Mouse (Mus musculus) MEL (cell line): ENCODE results near the gene Uso1. TPM values are rescaled to one million over a fixed set of nuclear protein-coding genes. Genes with fewer than 3 reads are reported as not detected.

ENCODE experiments used
- DNase-seq: peaks from one replicate; pipeline ENCODE4 v3.0.0; 2011; ENCODE audit warnings: low read depth, low spot score
- H3K27ac ChIP-seq: 2 replicates; pipeline ENCODE4 v1.5.1; 2012; ENCODE audit warnings: low read depth, mild to moderate bottlenecking, control low read depth, low read length, moderate library complexity; ENCODE audit not compliant: control insufficient read depth
- H3K27me3 ChIP-seq, 2 experiments: fragments of 150-350 bp in 1 of 2; sonication (generic) in 1 of 2; 2 replicates each; pipeline ENCODE4 v1.6.1; 2012; ENCODE audit warnings: low read length in 2 of 2, mild to moderate bottlenecking in 2 of 2, improper control_type of control experiment in 1 of 2, moderate library complexity in 1 of 2; ENCODE audit not compliant: insufficient read depth in 2 of 2, control insufficient read depth in 1 of 2
- H3K36me3 ChIP-seq, 2 experiments: 2 replicates each; pipeline ENCODE4 v1.6.1; 2012 to 2014; ENCODE audit warnings: low read length in 2 of 2, improper control_type of control experiment in 1 of 2, inconsistent platforms in 1 of 2, mild to moderate bottlenecking in 1 of 2; ENCODE audit not compliant: insufficient read depth in 2 of 2, control insufficient read depth in 1 of 2
- H3K4me1 ChIP-seq, 2 experiments: fragments of 150-350 bp in 1 of 2; sonication (generic) in 1 of 2; 2 replicates each; pipeline ENCODE4 v1.6.1; 2012; ENCODE audit warnings: low read length in 2 of 2, improper control_type of control experiment in 1 of 2, mild to moderate bottlenecking in 1 of 2; ENCODE audit not compliant: insufficient read depth in 2 of 2, control insufficient read depth in 1 of 2
- H3K4me3 ChIP-seq, 2 experiments: fragments of 150-350 bp in 1 of 2; sonication (generic) in 1 of 2; 2 replicates each; pipeline ENCODE4 v1.5.1; 2012; ENCODE audit warnings: low read depth in 2 of 2, low read length in 2 of 2, mild to moderate bottlenecking in 2 of 2, moderate library complexity in 2 of 2, control low read depth in 1 of 2, improper control_type of control experiment in 1 of 2; ENCODE audit not compliant: control insufficient read depth in 1 of 2, insufficient read depth in 1 of 2
- H3K79me2 ChIP-seq: 2 replicates; pipeline ENCODE4 v1.6.1; 2012; ENCODE audit warnings: mild to moderate bottlenecking, low read length, moderate library complexity; ENCODE audit not compliant: control insufficient read depth, poor library complexity, insufficient read depth
- H3K9ac ChIP-seq: 2 replicates; pipeline ENCODE4 v1.6.1; 2012; ENCODE audit warnings: low read depth, mild to moderate bottlenecking, control low read depth, low read length, moderate library complexity; ENCODE audit not compliant: control insufficient read depth, poor library complexity, severe bottlenecking
- H3K9me3 ChIP-seq: fragments of 150-350 bp; sonication (generic); replicated peaks from 2 replicates; pipeline ENCODE4 v1.6.1; 2012; ENCODE audit warnings: mild to moderate bottlenecking, low read length, improper control_type of control experiment, moderate library complexity; ENCODE audit not compliant: insufficient read depth
- BHLHE40 ChIP-seq: IDR thresholded peaks from 2 replicates; pipeline ENCODE4 v1.6.1; 2012; ENCODE audit warnings: low read depth, mild to moderate bottlenecking, inconsistent platforms, low read length, improper control_type of control experiment, borderline replicate concordance
- CHD2 ChIP-seq: IDR thresholded peaks from 2 replicates; pipeline ENCODE4 v1.6.1; 2011; ENCODE audit warnings: low read length, improper control_type of control experiment
- CTCF ChIP-seq, 3 experiments: IDR thresholded peaks in 2 of 3; conservative IDR thresholded peaks in 1 of 3; 2 replicates each; pipeline ENCODE4 v1.5.1; 2011 to 2012; ENCODE audit warnings: low read length in 3 of 3, low read depth in 2 of 3, mild to moderate bottlenecking in 2 of 3, improper control_type of control experiment in 1 of 3, inconsistent platforms in 1 of 3, mixed read lengths in 1 of 3, moderate library complexity in 1 of 3; ENCODE audit not compliant: control insufficient read depth in 1 of 3, insufficient read depth in 1 of 3, poor library complexity in 1 of 3, severe bottlenecking in 1 of 3
- ELF1 ChIP-seq: IDR thresholded peaks from 2 replicates; pipeline ENCODE4 v1.6.1; 2014; ENCODE audit warnings: low read depth, mild to moderate bottlenecking, inconsistent platforms, low read length, improper control_type of control experiment, moderate library complexity
- EP300 ChIP-seq, 2 experiments: IDR thresholded peaks; 2 replicates each; pipeline ENCODE4 v1.6.1; 2011; ENCODE audit warnings: improper control_type of control experiment in 2 of 2, low read length in 2 of 2, low read depth in 1 of 2, mild to moderate bottlenecking in 1 of 2
- ETS1 ChIP-seq: IDR thresholded peaks from 2 replicates; pipeline ENCODE4 v1.6.1; 2012; ENCODE audit warnings: low read depth, mild to moderate bottlenecking, inconsistent platforms, low read length, improper control_type of control experiment, moderate library complexity
- GATA1 ChIP-seq: IDR thresholded peaks from 2 replicates; pipeline ENCODE4 v1.6.1; 2011; ENCODE audit warnings: low read depth, low read length, improper control_type of control experiment
- HCFC1 ChIP-seq: IDR thresholded peaks from 2 replicates; pipeline ENCODE4 v1.6.1; 2012; ENCODE audit warnings: low read depth, mild to moderate bottlenecking, inconsistent platforms, low read length, improper control_type of control experiment, moderate library complexity
- KAT2A ChIP-seq: conservative IDR thresholded peaks from 2 replicates; pipeline ENCODE4 v1.6.1; 2012; ENCODE audit warnings: low read depth, low read length, improper control_type of control experiment, inconsistent platforms
- MXI1 ChIP-seq: IDR thresholded peaks from 2 replicates; pipeline ENCODE4 v1.6.1; 2011; ENCODE audit warnings: mild to moderate bottlenecking, low read depth, low read length, improper control_type of control experiment
- MYB ChIP-seq: IDR thresholded peaks from 2 replicates; pipeline ENCODE4 v1.6.1; 2011; ENCODE audit warnings: mild to moderate bottlenecking, low read depth, low read length, improper control_type of control experiment
- MYC ChIP-seq: IDR thresholded peaks from 2 replicates; pipeline ENCODE4 v1.6.1; 2011; ENCODE audit warnings: low read depth, mild to moderate bottlenecking, low read length, improper control_type of control experiment, moderate library complexity
- NELFE ChIP-seq: IDR thresholded peaks from 2 replicates; pipeline ENCODE4 v1.6.1; 2011; ENCODE audit warnings: low read depth, low read length, improper control_type of control experiment
- POLR2AphosphoS5 ChIP-seq: IDR thresholded peaks from 2 replicates; pipeline ENCODE4 v1.6.1; 2012; ENCODE audit warnings: low read depth, borderline replicate concordance, mild to moderate bottlenecking, inconsistent platforms, low read length, moderate library complexity, mixed read lengths
- SMC3 ChIP-seq: IDR thresholded peaks from 2 replicates; pipeline ENCODE4 v1.6.1; 2011; ENCODE audit warnings: low read depth, low read length, improper control_type of control experiment
- TBP ChIP-seq: IDR thresholded peaks from 2 replicates; pipeline ENCODE4 v1.8.0; 2011; ENCODE audit warnings: low read depth, low read length, improper control_type of control experiment
- USF1 ChIP-seq: IDR thresholded peaks from 2 replicates; pipeline ENCODE4 v1.6.1; 2014; ENCODE audit warnings: low read depth, mild to moderate bottlenecking, inconsistent platforms, low read length, improper control_type of control experiment, moderate library complexity
- ZC3H11A ChIP-seq: IDR thresholded peaks from 2 replicates; pipeline ENCODE4 v1.6.1; 2012; ENCODE audit warnings: low read depth, mild to moderate bottlenecking, inconsistent platforms, low read length, improper control_type of control experiment
- ZKSCAN1 ChIP-seq: IDR thresholded peaks from 2 replicates; pipeline ENCODE4 v1.6.1; 2012; ENCODE audit warnings: low read depth, mild to moderate bottlenecking, inconsistent platforms, low read length, improper control_type of control experiment, moderate library complexity
- ZMIZ1 ChIP-seq: IDR thresholded peaks from 2 replicates; pipeline ENCODE4 v1.6.1; 2012; ENCODE audit warnings: low read depth, mild to moderate bottlenecking, inconsistent platforms, low read length, improper control_type of control experiment, moderate library complexity
- polyA plus RNA-seq, 2 experiments: library from polyadenylated mRNA; stranded (reverse) in 1 of 2; unstranded in 1 of 2; fragments of >175 nt in 1 of 2; fragments of >200 nt in 1 of 2; gene quantifications; 2 replicates each; pipeline versions ENCODE4 v1.2.1 to v1.2.4; 2012; ENCODE audit warnings: low replicate concordance in 2 of 2, low read depth in 1 of 2; ENCODE audit not compliant: insufficient read length in 2 of 2, insufficient read depth in 1 of 2, missing spikeins in 1 of 2
- total RNA-seq: library from RNA; depleted of rRNA; stranded (reverse); fragments of 300-350 nt; gene quantifications from 2 replicates; pipeline ENCODE4 v1.2.3, GENCODE M21; 2012

Uso1 gene
- total and polyA plus RNA-seq, 3 experiments, result 22.1 to 69.1 (median 62.0) TPM

DNA sequence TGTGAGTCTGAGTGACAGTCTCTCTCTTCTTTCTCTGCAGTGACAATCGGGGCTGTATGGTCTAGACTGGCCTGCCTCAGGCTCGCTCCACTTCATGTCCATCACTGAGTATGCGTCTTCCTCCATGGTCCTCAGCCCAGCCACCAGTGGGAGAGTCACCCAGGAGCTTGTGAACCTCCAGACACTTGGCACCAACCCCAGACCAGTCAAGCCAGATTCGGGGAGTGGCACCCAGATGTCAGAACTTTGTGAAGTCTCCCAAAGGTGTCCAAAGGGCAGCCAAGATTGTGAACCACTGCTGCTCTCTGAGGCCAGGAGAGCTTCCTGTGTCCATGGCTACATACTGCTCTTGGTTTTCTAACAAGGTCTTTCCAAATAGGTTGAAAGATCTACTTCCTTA lies 74.5 kb downstream of the Uso1 start:
- no peak for DNase-seq

DNA sequence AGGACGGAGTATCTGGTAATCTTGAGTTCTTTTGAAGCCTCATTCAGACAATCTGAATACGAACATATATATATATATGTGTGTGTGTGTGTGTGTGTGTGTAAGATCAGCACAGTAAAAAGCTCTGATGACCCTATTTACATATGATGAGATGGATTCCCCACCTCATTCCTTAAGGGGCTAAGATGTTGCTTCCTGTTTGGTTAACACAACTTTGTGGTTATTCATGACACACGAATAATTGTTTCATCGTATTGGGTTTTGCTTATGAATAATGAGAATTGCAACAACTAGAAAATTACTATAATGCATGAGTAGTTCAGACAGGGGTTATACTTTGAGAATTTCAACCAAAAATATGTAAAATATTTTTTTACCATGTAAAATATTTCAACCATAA lies 77.6 kb downstream of the Uso1 start, which contains the start of gene U90926:
Gene U90926, minus strand, starts transcription at position 101 of the 400 bp plus-strand sequence.
- peaks cover 0 to 18% of the 10 kb centered on the region in 2 experiments; a peak in 2 of 4 replicates for H3K4me1 ChIP-seq
- no peak for TF ChIP-seq MXI1
- no peak for TF ChIP-seq POLR2AphosphoS5
- no peak for TF ChIP-seq BHLHE40
- TF ChIP-seq ZMIZ1, result no peak
- TF ChIP-seq MYB, result no peak
- no peak for TF ChIP-seq SMC3

More for the DNA sequence above, 74.5 kb downstream of the Uso1 start:
- Histone ChIP-seq H3K9me3 (no peaks in the 10 kb centered on the region), H3K4me1 (peaks cover 0 to 3% of the 10 kb centered on the region in 2 experiments; a peak in 1 of 4 replicates), H3K4me3 (no peak overlapping the region), H3K36me3 (no peaks in the 10 kb centered on the region)
- no peak for TF ChIP-seq BHLHE40
- TF ChIP-seq ELF1, result no peak
- TF ChIP-seq NELFE, result no peak
- TF ChIP-seq CHD2, result no peak
- TF ChIP-seq EP300 (IDR thresholded peaks at IDR 0.05; ENCODE audit: low read depth in 1 of 2, low read length in 2 of 2), result no peak
- TF ChIP-seq KAT2A, result no peak
- TF ChIP-seq MXI1, result no peak
- no peak for TF ChIP-seq TBP
- no peak for TF ChIP-seq CTCF (IDR thresholded peaks at IDR 0.05 in 2 of 3, conservative IDR thresholded peaks at IDR 0.05 in 1 of 3; ENCODE audit: control insufficient read depth in 1 of 3, insufficient read depth in 1 of 3, low read depth in 2 of 3, low read length in 3 of 3, poor library complexity in 1 of 3, severe bottlenecking in 1 of 3)
- no peak for TF ChIP-seq HCFC1
- TF ChIP-seq GATA1, result no peak
- TF ChIP-seq USF1, result no peak
- no peak for TF ChIP-seq ZKSCAN1
- no peak for TF ChIP-seq SMC3
- no peak for TF ChIP-seq ETS1
- TF ChIP-seq MYC, result no peak
- no peak for TF ChIP-seq ZC3H11A
- TF ChIP-seq, all 39 proteins: peak for 0
- H3K27ac ChIP-seq, result no peak overlapping the region
- H3K27me3 ChIP-seq, result no peaks in the 10 kb centered on the region; a peak in 1 of 4 replicates
- no peak overlapping the region for H3K9ac ChIP-seq
- no peaks in the 10 kb centered on the region for H3K79me2 ChIP-seq

More for the DNA sequence above, 77.6 kb downstream of the Uso1 start, which contains the start of gene U90926:
- Histone ChIP-seq H3K36me3 (peaks cover 0 to 11% of the 10 kb centered on the region in 2 experiments; a peak in 2 of 4 replicates), H3K27me3 (no peaks in the 10 kb centered on the region; a peak in 1 of 4 replicates), H3K9ac (no peak within 1 kb of the TSS), H3K4me3 (no peak within 1 kb of the TSS), H3K27ac (no peak within 1 kb of the TSS), H3K79me2 (no peaks in the 10 kb centered on the region), H3K9me3 (no peaks in the 10 kb centered on the region)
- DNase-seq, result no peak
